Mouse (Mus musculus) splenic B cell, adult 2 months (primary cell): Measurements from ENCODE around the gene Zmym4.
"Not testable (repeated sequence)": the region's sequence is repeated elsewhere in the genome, so short reads cannot be mapped to it uniquely, and the experiment has no call there.

Source experiments
- DNase-seq: peaks from one replicate; pipeline ENCODE4 v3.0.0-alpha.2; 2011; ENCODE audit warnings: low read depth, low spot score
- H3K27me3 ChIP-seq: 2 replicates; pipeline ENCODE4 v1.6.1; 2012; ENCODE audit warnings: mild to moderate bottlenecking, low read length, moderate library complexity, mixed read lengths; ENCODE audit not compliant: control insufficient read depth, poor library complexity, insufficient read depth, severe bottlenecking
- H3K36me3 ChIP-seq: 2 replicates; pipeline ENCODE4 v1.6.1; 2012; ENCODE audit warnings: mild to moderate bottlenecking, low read length, moderate library complexity, mixed read lengths; ENCODE audit not compliant: control insufficient read depth, poor library complexity, insufficient read depth, severe bottlenecking

The Zmym4 gene

DNA sequence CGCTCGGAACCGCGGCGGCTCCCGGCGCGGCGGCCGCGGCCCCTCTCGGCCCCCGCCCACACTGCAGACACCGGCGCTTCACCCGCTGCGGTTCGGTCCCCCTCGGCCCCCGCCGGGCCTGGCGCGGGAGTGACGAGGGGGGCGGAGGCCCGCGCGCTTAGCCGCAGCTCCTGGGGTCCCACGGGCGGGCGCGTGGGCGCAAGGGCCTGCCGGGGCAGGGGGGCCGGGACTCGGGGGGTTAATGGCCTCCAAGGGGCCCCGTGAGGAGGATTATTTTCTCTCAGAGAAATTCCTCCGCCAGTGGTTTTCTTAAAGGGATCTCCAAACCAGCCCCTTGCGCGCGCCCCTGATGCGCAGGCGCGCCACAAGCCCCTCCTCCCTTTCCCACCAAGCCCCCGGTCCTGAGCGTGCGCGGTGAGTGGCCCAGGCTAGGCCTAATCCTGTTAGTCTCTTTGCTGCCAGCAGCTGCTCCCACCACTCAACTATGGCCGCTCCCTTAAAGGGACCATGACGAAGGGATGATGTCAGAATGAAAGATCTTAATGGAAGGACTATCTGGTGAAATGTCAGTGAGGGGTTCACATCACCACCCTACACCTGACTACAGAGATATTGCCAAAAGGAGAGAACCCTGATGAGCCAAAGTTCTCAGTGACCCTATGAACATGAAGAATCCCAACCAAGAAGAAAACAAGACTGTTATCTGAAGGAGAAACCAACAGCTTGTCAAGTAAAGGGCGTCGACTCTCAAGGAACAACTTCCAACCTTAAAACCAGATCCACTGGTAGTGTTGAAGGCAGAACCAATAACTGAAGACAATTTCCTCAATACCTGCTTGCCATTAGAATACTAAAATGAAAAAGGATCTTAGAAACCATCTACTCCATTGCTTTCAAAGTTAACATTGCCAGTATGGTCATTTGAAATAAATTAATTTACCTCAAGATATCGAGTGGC, at the start of gene Zmym4:
Gene Zmym4, minus strand, starts transcription at position 272 of the 958 bp plus-strand sequence.
- no peaks in the 10 kb centered on the region for H3K27me3 ChIP-seq
- no peaks in the 10 kb centered on the region for H3K36me3 ChIP-seq
- DNase-seq, result peak; percentile 94

- no peaks in the 10 kb centered on the region for H3K36me3 ChIP-seq
- H3K27me3 ChIP-seq, result no peaks in the 10 kb centered on the region
- DNase-seq, result no peak
Measured at GRCm38 (mm10) chr4:127016366-127016765, 48.4 kb upstream of the Zmym4 start.

GRCm38 (mm10) chr4:127015294-127015993, 47.5 kb upstream of the Zmym4 start:
- H3K27me3 ChIP-seq, H3K36me3 ChIP-seq: not testable (repeated sequence)
- peak; percentile 92 for DNase-seq

GRCm38 (mm10) chr4:127005113-127005936, 37.4 kb upstream of the Zmym4 start:
- no peaks in the 10 kb centered on the region for H3K27me3 ChIP-seq
- no peaks in the 10 kb centered on the region for H3K36me3 ChIP-seq
- no peak for DNase-seq

DNA sequence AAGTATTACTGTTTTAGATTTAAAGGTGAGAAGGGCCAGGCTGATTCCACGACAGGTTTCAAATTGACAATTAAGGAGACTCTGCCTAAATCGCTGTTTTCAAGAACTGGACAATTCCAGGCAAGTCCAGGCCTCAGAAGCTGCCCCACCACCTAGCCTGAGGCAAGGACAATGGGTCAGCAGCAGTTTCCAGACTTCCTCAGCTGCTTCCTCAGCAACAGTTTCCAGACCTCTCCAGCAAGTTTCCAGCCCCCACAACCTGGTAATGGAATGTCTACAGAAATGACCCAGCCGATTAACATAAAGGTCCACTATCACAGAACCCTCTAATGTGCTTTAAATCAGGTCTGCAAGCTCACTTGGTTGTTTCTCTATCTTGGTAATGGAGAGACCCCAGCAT, 36.4 kb upstream of the Zmym4 start:
- DNase-seq, result no peak
- no peaks in the 10 kb centered on the region for H3K36me3 ChIP-seq
- no peaks in the 10 kb centered on the region for H3K27me3 ChIP-seq

GRCm38 (mm10) chr4:127000601-127001105, 32.7 kb upstream of the Zmym4 start:
- Histone ChIP-seq H3K36me3 (no peaks in the 10 kb centered on the region), H3K27me3 (no peaks in the 10 kb centered on the region)
- DNase-seq, result no peak

DNA sequence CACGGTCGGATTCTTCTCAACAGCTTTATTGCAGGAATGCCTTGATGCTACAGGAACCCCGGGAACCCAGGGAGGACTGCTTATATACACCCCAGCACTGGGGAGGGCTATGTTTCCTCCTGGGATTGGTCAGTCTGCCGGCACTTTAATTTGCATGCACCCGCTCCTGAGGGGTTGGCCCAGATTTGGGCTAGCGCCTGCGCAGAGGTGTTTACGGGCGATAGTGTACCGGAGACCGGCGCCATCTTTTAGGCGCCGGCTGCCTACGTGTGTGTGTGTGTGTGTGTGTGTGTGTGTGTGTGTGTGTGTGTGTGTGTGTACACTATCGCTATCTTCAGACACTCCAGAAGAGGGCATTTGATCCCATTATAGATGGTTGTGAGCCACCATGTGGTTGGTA, 31.4 kb upstream of the Zmym4 start:
- not testable (repeated sequence) for DNase-seq, H3K27me3 ChIP-seq, H3K36me3 ChIP-seq

DNA sequence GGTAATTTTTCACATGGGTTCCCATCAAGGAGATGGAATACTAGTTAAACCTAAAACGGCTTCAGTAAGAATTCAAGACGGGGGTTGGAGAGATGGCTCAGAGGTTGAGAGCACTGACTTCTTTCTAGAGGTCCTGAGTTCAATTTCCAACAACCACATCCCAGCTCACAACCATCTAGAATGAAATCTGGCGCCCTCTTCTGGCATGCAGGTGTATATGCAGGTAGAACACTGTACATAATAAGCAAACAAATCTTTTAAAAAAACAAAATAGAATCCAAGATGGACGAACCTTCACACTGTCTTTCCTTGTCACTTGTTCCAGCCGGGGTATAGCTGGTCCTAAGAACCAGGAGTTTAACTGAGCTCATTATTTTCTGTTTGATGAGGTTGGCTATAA, 24.4 kb upstream of the Zmym4 start:
- H3K27me3 ChIP-seq, result no peaks in the 10 kb centered on the region
- DNase-seq, result peak; percentile 75
- no peaks in the 10 kb centered on the region for H3K36me3 ChIP-seq

- no peak for DNase-seq
- no peaks in the 10 kb centered on the region for H3K27me3 ChIP-seq
- no peaks in the 10 kb centered on the region for H3K36me3 ChIP-seq
Measured at GRCm38 (mm10) chr4:126990553-126990952, 22.6 kb upstream of the Zmym4 start.

GRCm38 (mm10) chr4:126988503-126988902, 20.6 kb upstream of the Zmym4 start:
- Histone ChIP-seq H3K36me3 (no peaks in the 10 kb centered on the region), H3K27me3 (no peaks in the 10 kb centered on the region)
- DNase-seq, result no peak

GRCm38 (mm10) chr4:126986768-126987167, 18.8 kb upstream of the Zmym4 start:
- no peak for DNase-seq
- H3K36me3 ChIP-seq, result no peaks in the 10 kb centered on the region
- no peaks in the 10 kb centered on the region for H3K27me3 ChIP-seq

DNA sequence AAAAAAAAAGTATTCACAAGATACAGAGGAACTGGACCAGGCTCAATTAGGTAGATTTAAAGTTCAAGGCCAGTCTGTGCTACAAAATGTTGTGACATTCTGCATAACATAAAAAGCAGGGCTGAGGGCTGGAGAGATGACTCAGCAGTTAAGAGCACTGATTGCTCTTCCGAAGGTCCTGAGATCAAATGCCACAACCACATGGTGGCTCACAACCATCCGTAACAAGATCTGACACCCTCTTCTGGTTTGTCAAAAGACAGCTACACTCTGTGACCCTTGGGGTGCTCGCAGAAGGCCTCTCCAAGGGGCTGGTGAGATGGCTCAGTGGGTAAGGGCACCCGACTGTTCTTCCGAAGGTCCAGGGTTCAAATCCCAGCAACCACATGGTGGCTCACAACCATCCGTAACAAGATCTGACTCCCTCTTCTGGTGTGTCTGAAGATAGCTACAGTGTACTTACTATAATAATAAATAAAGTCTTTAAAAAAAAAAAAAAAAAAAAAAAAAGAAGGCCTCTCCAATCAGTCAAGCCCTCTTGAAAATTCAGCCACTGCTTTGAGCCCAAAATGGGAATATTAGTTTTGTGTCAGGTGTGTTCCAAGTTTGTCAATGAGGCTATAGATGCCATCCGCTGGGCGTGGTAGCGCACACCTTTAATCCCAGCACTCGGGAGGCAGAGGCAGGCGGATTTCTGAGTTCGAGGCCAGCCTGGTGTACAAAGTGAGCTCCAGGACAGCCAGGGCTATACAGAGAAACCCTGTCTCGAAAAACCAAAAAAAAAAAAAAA, 16.0 kb upstream of the Zmym4 start:
- H3K27me3 ChIP-seq, H3K36me3 ChIP-seq, DNase-seq: not testable (repeated sequence)

DNA sequence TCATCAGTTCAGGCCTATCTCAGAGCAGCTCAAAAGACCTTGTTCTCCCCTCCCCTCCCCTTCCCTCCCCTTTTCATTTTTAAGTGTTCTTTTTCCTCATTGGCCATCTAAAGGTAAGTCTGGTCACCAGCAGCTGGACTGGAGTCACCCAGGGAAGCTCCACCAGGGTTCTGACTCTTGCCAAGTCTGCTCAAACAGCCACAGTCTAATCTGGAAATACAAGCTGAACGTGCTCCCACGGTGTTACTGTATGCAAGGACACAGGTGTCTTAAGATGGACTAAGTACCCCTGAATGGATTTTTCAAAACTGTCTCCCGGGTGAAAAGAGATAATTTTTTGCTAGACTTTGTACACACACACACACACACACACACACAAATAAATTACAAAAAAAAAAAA, 15.4 kb upstream of the Zmym4 start:
- DNase-seq, result no peak

GRCm38 (mm10) chr4:126978706-126979105, 10.8 kb upstream of the Zmym4 start:
- Histone ChIP-seq H3K27me3 (no peaks in the 10 kb centered on the region), H3K36me3 (no peaks in the 10 kb centered on the region)
- DNase-seq, result no peak

More for the DNA sequence above, 15.4 kb upstream of the Zmym4 start:
- Histone ChIP-seq H3K27me3 (no peaks in the 10 kb centered on the region), H3K36me3 (no peaks in the 10 kb centered on the region)
